Mouse (Mus musculus) embryonic facial prominence, embryonic 11.5 days (tissue): ENCODE measurements around the gene Cwf19l1. TPM values are rescaled to one million over a fixed set of nuclear protein-coding genes. Genes with fewer than 3 reads are reported as not detected.

Source experiments
- ATAC-seq: fragments of 200-750 bp; cut with Nextera tagmentation; replicated peaks from 2 replicates; pipeline ENCODE4 v1.8.0; 2017; ENCODE audit warnings: low read depth; ENCODE audit not compliant: insufficient number of reproducible peaks, low FRiP score, low TSS enrichment
- DNase-seq: peaks from one replicate; pipeline ENCODE4 v3.0.0-alpha.2; 2015; ENCODE audit warnings: low spot score
- H3K27ac ChIP-seq: fragments of 300-500 bp; sonication (generic); replicated peaks from 2 replicates; pipeline ENCODE4 v1.5.1; 2014; ENCODE audit warnings: mild to moderate bottlenecking, low read depth, low read length, control low read depth
- H3K27me3 ChIP-seq: fragments of 300-500 bp; sonication (generic); 2 replicates; pipeline ENCODE4 v1.6.1; 2014; ENCODE audit warnings: mild to moderate bottlenecking, low read length, moderate library complexity, mixed read lengths; ENCODE audit not compliant: control insufficient read depth, insufficient read depth
- H3K36me3 ChIP-seq: fragments of 300-500 bp; sonication (generic); replicated peaks from 2 replicates; pipeline ENCODE4 v1.6.1; 2014; ENCODE audit warnings: low read depth, mild to moderate bottlenecking, low read length, moderate library complexity, mixed read lengths; ENCODE audit not compliant: control insufficient read depth, insufficient read depth
- H3K4me1 ChIP-seq: fragments of 300-500 bp; sonication (generic); 2 replicates; pipeline ENCODE4 v1.6.1; 2014; ENCODE audit warnings: low read length, mixed read lengths; ENCODE audit not compliant: control insufficient read depth, insufficient read depth
- H3K4me2 ChIP-seq: fragments of 300-500 bp; sonication (generic); 2 replicates; pipeline ENCODE4 v1.6.1; 2014; ENCODE audit warnings: low read depth, mild to moderate bottlenecking, control low read depth, low read length, moderate library complexity
- H3K4me3 ChIP-seq: fragments of 300-500 bp; sonication (generic); 2 replicates; pipeline ENCODE4 v1.5.1; 2014; ENCODE audit warnings: low read depth, low read length, control low read depth
- H3K9ac ChIP-seq: fragments of 300-500 bp; sonication (generic); replicated peaks from 2 replicates; pipeline ENCODE4 v1.6.1; 2014; ENCODE audit warnings: mild to moderate bottlenecking, control low read depth, low read length
- H3K9me3 ChIP-seq: fragments of 300-500 bp; sonication (generic); replicated peaks from 2 replicates; pipeline ENCODE4 v1.6.1; 2016; ENCODE audit warnings: mild to moderate bottlenecking, low read length, inconsistent platforms, mixed read lengths; ENCODE audit not compliant: control insufficient read depth
- whole genome bisulfite sequencing: fragments of 180-500 bp; shearing (Covaris S2); extraction: QIAGEN DNeasy Blood & Tissue Kit; methylation state at CpG from one replicate; pipeline ENCODE4 v1.1.7; 2014; 5-methylcytosine and 5-hydroxymethylcytosine counted together
- polyA plus RNA-seq: library from polyadenylated mRNA; unstranded; fragments of >200 nt; fragmentation: Nextera tagmentation; extraction: Ambion mirVana; gene quantifications from 2 replicates; pipeline ENCODE4 v1.2.1, GENCODE M21; 2014

Gene Cwf19l1
- 47.3 and 52.3 TPM in 2 replicates for polyA plus RNA-seq

GRCm38 (mm10) chr19:44135072-44135959 is at the start of gene Cwf19l1:
TSS of gene Cwf19l1 (minus strand) at chr19:44135876.
- peak within 1 kb of the TSS; percentile 86 for H3K27ac ChIP-seq
- DNase-seq (peak; percentile 94), ATAC-seq (peak; percentile 75)
- H3K36me3 ChIP-seq: peaks cover 3% of the 10 kb centered on the region; the same call in 1 of the 2 replicates
- WGBS: under 1% methylated on average over 45 of the region's 45 CpGs
- peak within 1 kb of the TSS; percentile 71 for H3K4me3 ChIP-seq
- H3K9me3 ChIP-seq: no peaks in the 10 kb centered on the region
- no peaks in the 10 kb centered on the region for H3K27me3 ChIP-seq
- no peaks in the 10 kb centered on the region for H3K4me1 ChIP-seq
- peak within 1 kb of the TSS; percentile 82 for H3K9ac ChIP-seq
- peak within 1 kb of the TSS; percentile 50 for H3K4me2 ChIP-seq

- Histone ChIP-seq H3K4me1 (no peaks in the 10 kb centered on the region), H3K36me3 (no peaks in the 10 kb centered on the region), H3K4me3 (no peak overlapping the region), H3K4me2 (no peak overlapping the region), H3K9ac (no peak overlapping the region), H3K27ac (no peak overlapping the region), H3K27me3 (no peaks in the 10 kb centered on the region), H3K9me3 (no peaks in the 10 kb centered on the region)
- DNase-seq: no peak
- 80% methylated on average over 3 of the region's 3 CpGs for WGBS
- no peak for ATAC-seq
Observed at GRCm38 (mm10) chr19:44183968-44184367, 48.3 kb upstream of the Cwf19l1 start.

GRCm38 (mm10) chr19:44180502-44180901 is 44.8 kb upstream of the Cwf19l1 start:
- Histone ChIP-seq H3K27ac (no peak overlapping the region), H3K9ac (no peak overlapping the region), H3K36me3 (no peaks in the 10 kb centered on the region), H3K4me1 (no peaks in the 10 kb centered on the region), H3K4me3 (no peak overlapping the region), H3K4me2 (no peak overlapping the region), H3K9me3 (no peaks in the 10 kb centered on the region), H3K27me3 (no peaks in the 10 kb centered on the region)
- ATAC-seq (no peak), DNase-seq (no peak)
- WGBS: 79% methylated on average over 1 of the region's 1 CpGs

GRCm38 (mm10) chr19:44176741-44177140 is 41.1 kb upstream of the Cwf19l1 start:
- Histone ChIP-seq H3K27ac (no peak overlapping the region), H3K4me2 (no peak overlapping the region), H3K9me3 (no peaks in the 10 kb centered on the region), H3K9ac (no peak overlapping the region), H3K4me3 (no peak overlapping the region), H3K4me1 (no peaks in the 10 kb centered on the region), H3K27me3 (no peaks in the 10 kb centered on the region), H3K36me3 (no peaks in the 10 kb centered on the region)
- WGBS: 86% methylated on average over 3 of the region's 3 CpGs
- ATAC-seq (no peak), DNase-seq (no peak)

GRCm38 (mm10) chr19:44174835-44175234 is 39.2 kb upstream of the Cwf19l1 start:
- Histone ChIP-seq H3K36me3 (no peaks in the 10 kb centered on the region), H3K4me1 (no peaks in the 10 kb centered on the region), H3K27ac (no peak overlapping the region), H3K9me3 (no peaks in the 10 kb centered on the region), H3K27me3 (no peaks in the 10 kb centered on the region), H3K4me2 (no peak overlapping the region), H3K9ac (no peak overlapping the region), H3K4me3 (no peak overlapping the region)
- no peak for DNase-seq
- 71% methylated on average over 8 of the region's 8 CpGs for WGBS
- no peak for ATAC-seq

GRCm38 (mm10) chr19:44161515-44161914 is 25.8 kb upstream of the Cwf19l1 start:
- Histone ChIP-seq H3K36me3 (no peaks in the 10 kb centered on the region), H3K4me1 (no peaks in the 10 kb centered on the region), H3K27ac (no peak overlapping the region), H3K9ac (no peak overlapping the region), H3K4me2 (no peak overlapping the region), H3K4me3 (no peak overlapping the region), H3K9me3 (no peaks in the 10 kb centered on the region), H3K27me3 (no peaks in the 10 kb centered on the region)
- 12% methylated on average over 3 of the region's 3 CpGs for WGBS
- no peak for ATAC-seq
- DNase-seq: peak; percentile 55

- 79% methylated on average over 3 of the region's 3 CpGs for WGBS
- Histone ChIP-seq H3K36me3 (no peaks in the 10 kb centered on the region), H3K4me1 (no peaks in the 10 kb centered on the region), H3K27ac (no peak overlapping the region), H3K4me3 (no peak overlapping the region), H3K27me3 (no peaks in the 10 kb centered on the region), H3K9ac (no peak overlapping the region), H3K9me3 (no peaks in the 10 kb centered on the region), H3K4me2 (no peak overlapping the region)
- no peak for DNase-seq
- ATAC-seq: no peak
Observed at GRCm38 (mm10) chr19:44159386-44159785, 23.7 kb upstream of the Cwf19l1 start.

GRCm38 (mm10) chr19:44157005-44157404 is 21.3 kb upstream of the Cwf19l1 start:
- H3K4me3 ChIP-seq: no peak overlapping the region
- H3K27ac ChIP-seq: no peak overlapping the region
- H3K9ac ChIP-seq: no peak overlapping the region
- no peaks in the 10 kb centered on the region for H3K36me3 ChIP-seq
- H3K9me3 ChIP-seq: no peaks in the 10 kb centered on the region
- H3K4me2 ChIP-seq: no peak overlapping the region
- no peak for DNase-seq
- 95% methylated on average over 10 of the region's 10 CpGs for WGBS
- no peak for ATAC-seq
- no peaks in the 10 kb centered on the region for H3K27me3 ChIP-seq
- no peaks in the 10 kb centered on the region for H3K4me1 ChIP-seq
